Mouse (Mus musculus) megakaryocyte, embryonic 14.5 days (primary cell): ENCODE measurements around the gene Armc2.

Source experiments
- FLI1 ChIP-seq: IDR thresholded peaks from 2 replicates; pipeline ENCODE4 v1.6.1; 2012; ENCODE audit warnings: low read length, inconsistent platforms, mixed read lengths
- GATA1 ChIP-seq: IDR thresholded peaks from 3 replicates; pipeline ENCODE4 v1.6.1; 2012; ENCODE audit warnings: mixed read lengths, low read length, inconsistent platforms, borderline replicate concordance

- TF ChIP-seq GATA1, result no peak
- TF ChIP-seq FLI1, result no peak
Measured at GRCm38 (mm10) chr10:41880206-41880605, 138.0 kb downstream of the Armc2 start.
